Mouse (Mus musculus) limb, embryonic 11.5 days (tissue): Measurements from ENCODE around the gene Ric8b. TPM values are rescaled to one million over a fixed set of nuclear protein-coding genes. Genes with fewer than 3 reads are reported as not detected.

Source experiments
- ATAC-seq: fragments of 200-750 bp; cut with Nextera tagmentation; 2 replicates; pipeline ENCODE4 v1.8.0; 2017; ENCODE audit warnings: low read depth; ENCODE audit not compliant: insufficient number of reproducible peaks, low FRiP score, low TSS enrichment
- DNase-seq: peaks from one replicate; pipeline ENCODE4 v3.0.0-alpha.2; 2015; ENCODE audit warnings: low spot score
- H3K27ac ChIP-seq: fragments of 300-500 bp; sonication (generic); replicated peaks from 2 replicates; pipeline ENCODE4 v1.5.1; 2014; ENCODE audit warnings: low read depth, mild to moderate bottlenecking, low read length
- H3K27me3 ChIP-seq: fragments of 300-500 bp; sonication (generic); 2 replicates; pipeline ENCODE4 v1.6.1; 2014; ENCODE audit warnings: mild to moderate bottlenecking, low read length, mixed read lengths; ENCODE audit not compliant: control insufficient read depth, insufficient read depth
- H3K36me3 ChIP-seq: fragments of 300-500 bp; sonication (generic); 2 replicates; pipeline ENCODE4 v1.6.1; 2014; ENCODE audit warnings: mild to moderate bottlenecking, low read length, moderate library complexity, mixed read lengths; ENCODE audit not compliant: control insufficient read depth, insufficient read depth
- H3K4me1 ChIP-seq: fragments of 300-500 bp; sonication (generic); 2 replicates; pipeline ENCODE4 v1.6.1; 2014; ENCODE audit warnings: low read length, mixed read lengths; ENCODE audit not compliant: control insufficient read depth, insufficient read depth
- H3K4me2 ChIP-seq: fragments of 300-500 bp; sonication (generic); 2 replicates; pipeline ENCODE4 v1.6.1; 2014; ENCODE audit warnings: low read depth, mild to moderate bottlenecking, moderate library complexity; ENCODE audit not compliant: severe bottlenecking
- H3K4me3 ChIP-seq: fragments of 300-500 bp; sonication (generic); 2 replicates; pipeline ENCODE4 v1.5.1; 2014; ENCODE audit warnings: low read depth, low read length
- H3K9ac ChIP-seq: fragments of 300-500 bp; sonication (generic); 2 replicates; pipeline ENCODE4 v1.6.1; 2014; ENCODE audit warnings: mild to moderate bottlenecking, low read length
- H3K9me3 ChIP-seq: fragments of 300-500 bp; sonication (generic); 2 replicates; pipeline ENCODE4 v1.6.1; 2016; ENCODE audit warnings: low read length; ENCODE audit not compliant: control insufficient read depth
- WGBS: fragments of 180-500 bp; shearing (Covaris S2); extraction: QIAGEN DNeasy Blood & Tissue Kit; methylation state at CpG from one replicate; pipeline ENCODE4 v1.1.7; 2014; 5-methylcytosine and 5-hydroxymethylcytosine counted together
- polyA plus RNA-seq: library from polyadenylated mRNA; unstranded; fragments of >200 nt; fragmentation: Nextera tagmentation; extraction: Ambion mirVana; gene quantifications from 2 replicates; pipeline ENCODE4 v1.2.1, GENCODE M21; 2014

Gene Ric8b
- polyA plus RNA-seq, 1 experiment from 2014 or later, result 26.0 TPM

- Histone ChIP-seq H3K36me3 (no peaks in the 10 kb centered on the region), H3K9ac (no peak overlapping the region), H3K27ac (no peak overlapping the region), H3K4me2 (peak overlapping the region; percentile 16; the same call in 1 of the 2 replicates), H3K9me3 (no peaks in the 10 kb centered on the region), H3K27me3 (no peaks in the 10 kb centered on the region), H3K4me3 (no peak overlapping the region), H3K4me1 (no peaks in the 10 kb centered on the region; the same call in 1 of the 2 replicates)
- 4% methylated on average over 5 of the region's 5 CpGs for WGBS
- no peak for DNase-seq
- no peak for ATAC-seq
Observed at GRCm38 (mm10) chr10:84903742-84904141, 13.7 kb upstream of the Ric8b start.

- 75% methylated on average over 9 of the region's 9 CpGs for WGBS
- Histone ChIP-seq H3K4me1 (no peaks in the 10 kb centered on the region; the same call in 1 of the 2 replicates), H3K9ac (no peak overlapping the region), H3K27ac (no peak overlapping the region), H3K4me2 (no peak overlapping the region), H3K9me3 (no peaks in the 10 kb centered on the region), H3K4me3 (no peak overlapping the region), H3K27me3 (no peaks in the 10 kb centered on the region), H3K36me3 (no peaks in the 10 kb centered on the region)
- no peak for DNase-seq
- no peak for ATAC-seq
Observed at GRCm38 (mm10) chr10:84906895-84907294, 10.5 kb upstream of the Ric8b start.

- no peak overlapping the region for H3K9ac ChIP-seq
- no peaks in the 10 kb centered on the region for H3K36me3 ChIP-seq
- H3K4me1 ChIP-seq, result no peaks in the 10 kb centered on the region; the same call in 1 of the 2 replicates
- no peaks in the 10 kb centered on the region for H3K9me3 ChIP-seq
- ATAC-seq, result no peak
- DNase-seq, result no peak
- 94% methylated on average over 3 of the region's 3 CpGs for WGBS
- H3K27me3 ChIP-seq, result no peaks in the 10 kb centered on the region
- H3K4me3 ChIP-seq, result no peak overlapping the region
- no peak overlapping the region for H3K27ac ChIP-seq
- no peak overlapping the region for H3K4me2 ChIP-seq
Observed at GRCm38 (mm10) chr10:84908006-84908405, 9.4 kb upstream of the Ric8b start.

- Histone ChIP-seq H3K4me3 (no peak overlapping the region), H3K4me1 (no peaks in the 10 kb centered on the region; the same call in 1 of the 2 replicates), H3K27me3 (no peaks in the 10 kb centered on the region), H3K36me3 (no peaks in the 10 kb centered on the region), H3K27ac (no peak overlapping the region), H3K4me2 (no peak overlapping the region), H3K9me3 (no peaks in the 10 kb centered on the region), H3K9ac (no peak overlapping the region)
- ATAC-seq, result no peak
- no peak for DNase-seq
- WGBS, result 94% methylated on average over 3 of the region's 3 CpGs
Observed at GRCm38 (mm10) chr10:84908471-84908870, 8.9 kb upstream of the Ric8b start.

- no peak overlapping the region for H3K27ac ChIP-seq
- H3K4me3 ChIP-seq, result no peak overlapping the region
- no peaks in the 10 kb centered on the region for H3K36me3 ChIP-seq
- H3K9me3 ChIP-seq, result no peaks in the 10 kb centered on the region
- ATAC-seq (no peak), DNase-seq (no peak)
- no peak overlapping the region for H3K9ac ChIP-seq
- no peaks in the 10 kb centered on the region for H3K4me1 ChIP-seq
- H3K4me2 ChIP-seq, result no peak overlapping the region
- WGBS, result 75% methylated on average over 17 of the region's 17 CpGs
- no peaks in the 10 kb centered on the region for H3K27me3 ChIP-seq
Observed at GRCm38 (mm10) chr10:84909021-84909801, 8.2 kb upstream of the Ric8b start.

- H3K9ac ChIP-seq, result no peak overlapping the region
- no peak for DNase-seq
- H3K4me3 ChIP-seq, result no peak overlapping the region
Observed at GRCm38 (mm10) chr10:84910194-84910593, 7.2 kb upstream of the Ric8b start.

GRCm38 (mm10) chr10:84910758-84911384 lies 6.5 kb upstream of the Ric8b start:
- ATAC-seq, result no peak
- no peak overlapping the region for H3K4me3 ChIP-seq
- no peaks in the 10 kb centered on the region for H3K4me1 ChIP-seq
- no peak overlapping the region for H3K27ac ChIP-seq
- DNase-seq, result no peak
- 77% methylated on average over 1 of the region's 1 CpGs for WGBS
- no peaks in the 10 kb centered on the region for H3K27me3 ChIP-seq
- no peak overlapping the region for H3K9ac ChIP-seq
- H3K4me2 ChIP-seq, result no peak overlapping the region
- H3K36me3 ChIP-seq, result no peaks in the 10 kb centered on the region
- no peaks in the 10 kb centered on the region for H3K9me3 ChIP-seq

More at GRCm38 (mm10) chr10:84910194-84910593, 7.2 kb upstream of the Ric8b start:
- 45% methylated on average over 7 of the region's 7 CpGs for WGBS
- H3K9me3 ChIP-seq, result no peaks in the 10 kb centered on the region
- H3K4me2 ChIP-seq, result no peak overlapping the region
- no peak for ATAC-seq
- no peaks in the 10 kb centered on the region for H3K4me1 ChIP-seq
- H3K36me3 ChIP-seq, result no peaks in the 10 kb centered on the region
- H3K27ac ChIP-seq, result no peak overlapping the region
- no peaks in the 10 kb centered on the region for H3K27me3 ChIP-seq

- Histone ChIP-seq H3K27me3 (no peaks in the 10 kb centered on the region), H3K9ac (no peak overlapping the region), H3K9me3 (no peaks in the 10 kb centered on the region), H3K4me3 (no peak overlapping the region), H3K36me3 (no peaks in the 10 kb centered on the region), H3K27ac (no peak overlapping the region), H3K4me1 (0 out of 2 replicates have a peak, but pooled peaks cover under 1% of the 10 kb centered on the region), H3K4me2 (no peak overlapping the region)
- ATAC-seq (no peak), DNase-seq (no peak)
- 93% methylated on average over 1 of the region's 1 CpGs for WGBS
Observed at GRCm38 (mm10) chr10:84913148-84913547, 4.3 kb upstream of the Ric8b start.
